Comparison of ENCODE assay signal across 8 mouse cellular contexts in the genomic region with DNA sequence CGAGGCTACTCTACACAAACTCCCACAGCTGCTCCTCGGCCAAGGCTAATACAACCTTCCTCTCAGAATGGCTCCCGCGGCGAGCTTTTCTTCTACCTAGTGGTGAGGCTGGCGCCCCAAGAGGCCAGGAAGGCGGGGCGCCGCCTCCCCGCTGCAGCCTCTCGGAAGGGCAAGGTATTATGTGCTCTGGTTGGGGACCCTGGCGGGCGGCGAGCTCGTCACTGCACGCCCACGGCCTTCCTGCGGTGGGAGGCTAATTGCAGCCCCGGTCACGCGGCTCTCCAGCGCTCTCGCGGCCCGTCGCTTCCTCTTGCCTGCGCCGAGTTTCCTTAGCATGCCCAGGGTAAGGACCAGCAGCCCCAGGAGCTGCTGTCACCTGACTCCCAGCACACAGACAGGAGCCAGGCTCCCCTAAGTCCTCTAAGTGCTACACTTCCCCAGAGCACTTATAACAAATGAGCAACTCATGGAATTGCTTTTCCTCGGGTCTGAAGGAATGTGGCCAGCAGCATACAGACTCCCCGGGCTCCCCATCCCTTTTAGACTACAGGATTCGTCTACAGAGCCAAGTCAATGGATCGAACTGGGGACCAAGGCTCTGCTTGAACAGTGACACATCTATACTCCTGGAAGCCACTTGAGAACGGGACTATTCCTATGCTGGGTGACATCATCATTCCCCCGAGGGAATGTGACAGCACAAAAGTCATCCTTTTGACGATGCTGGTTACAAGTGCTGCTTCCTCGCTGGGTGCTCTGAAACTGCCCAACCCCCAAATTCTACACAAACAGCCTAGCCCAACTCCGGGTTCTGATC. TPM values are rescaled to one million over a fixed set of nuclear protein-coding genes. Genes with fewer than 3 reads are reported as not detected.
DNase-seq lines count a peak whose midpoint lies in the region; ATAC-seq and TF ChIP-seq lines count a peak whose summit lies in the region.

No protein-coding gene starts in this region.

- TF ChIP-seq CTCF in small intestine, adult 2 months (IDR thresholded peaks at IDR 0.05; ENCODE audit: extremely low read depth, insufficient read length, insufficient replicate concordance, low read depth, low read length) = peak; percentile 14; the same call in 1 of the 2 replicates

- H3K27me3 ChIP-seq in limb, embryonic 11.5 days (ENCODE audit: control insufficient read depth, insufficient read depth, low read length) = no peaks in the 10 kb centered on the region
- H3K27me3 ChIP-seq in midbrain, embryonic 10.5 days (ENCODE audit: low read depth, poor library complexity, severe bottlenecking) = peaks cover 23% of the 10 kb centered on the region
- H3K27me3 ChIP-seq in small intestine, adult 2 months (ENCODE audit: control insufficient read depth, insufficient read depth, low read length) = no peaks in the 10 kb centered on the region

- WGBS in limb, embryonic 11.5 days = 4% methylated on average over 37 of the region's 37 CpGs
- WGBS in midbrain, embryonic 10.5 days = 3% methylated on average over 37 of the region's 37 CpGs
- WGBS in small intestine, adult 2 months = 2% methylated on average over 37 of the region's 37 CpGs

- H3K36me3 ChIP-seq in limb, embryonic 11.5 days (ENCODE audit: control insufficient read depth, insufficient read depth, low read length) = peaks cover 5% of the 10 kb centered on the region
- H3K36me3 ChIP-seq in midbrain, embryonic 10.5 days = peaks cover 27% of the 10 kb centered on the region
- peaks cover 17% of the 10 kb centered on the region for H3K36me3 ChIP-seq in small intestine, adult 2 months (ENCODE audit: control insufficient read depth, insufficient read depth, low read length)

- no peak for TF ChIP-seq POLR2A in small intestine, adult 2 months (IDR thresholded peaks at IDR 0.05; ENCODE audit: low read depth, low read length)

- H3K27ac ChIP-seq in limb, embryonic 11.5 days (replicated peaks; ENCODE audit: low read depth, low read length) = no peak overlapping the region
- H3K27ac ChIP-seq in midbrain, embryonic 10.5 days (replicated peaks) = peak overlapping the region; percentile 82
- H3K27ac ChIP-seq in small intestine, adult 2 months (ENCODE audit: insufficient read depth, low read depth, low read length) = peak overlapping the region; percentile 10

- H3K4me1 ChIP-seq in limb, embryonic 11.5 days (ENCODE audit: control insufficient read depth, insufficient read depth, low read length) = peaks cover 9% of the 10 kb centered on the region; the same call in 1 of the 2 replicates
- peaks cover 29% of the 10 kb centered on the region for H3K4me1 ChIP-seq in midbrain, embryonic 10.5 days
- peaks cover 8% of the 10 kb centered on the region for H3K4me1 ChIP-seq in small intestine, adult 2 months (ENCODE audit: control insufficient read depth, insufficient read depth, insufficient read length, low read length)

- no peaks in the 10 kb centered on the region for H3K9me3 ChIP-seq in limb, embryonic 11.5 days (ENCODE audit: control insufficient read depth, low read length)
- no peaks in the 10 kb centered on the region for H3K9me3 ChIP-seq in midbrain, embryonic 10.5 days (replicated peaks)

- ATAC-seq in limb, embryonic 11.5 days (ENCODE audit: insufficient number of reproducible peaks, low FRiP score, low TSS enrichment, low read depth) = peak; percentile 78
- ATAC-seq in erythroid progenitor cell, adult 5-6 weeks (replicated peaks; ENCODE audit: low FRiP score, poor library complexity, severe bottlenecking) = no peak

- peak; percentile 73 for DNase-seq in R1 (ENCODE audit: low read depth, low spot score)
- DNase-seq in cerebellum, postnatal 10 days = peak; percentile 45 to 54
- peak; percentile 54 for DNase-seq in gastrocnemius, postnatal 10 days
- DNase-seq in induced T-regulatory cell, adult 2 months (ENCODE audit: low read depth) = peak; percentile 69
- peak; percentile 73 for DNase-seq in limb, embryonic 11.5 days (ENCODE audit: low spot score)
- DNase-seq in midbrain, embryonic 10.5 days (ENCODE audit: low spot score) = peak; percentile 65

- peak overlapping the region; percentile 30 for H3K4me3 ChIP-seq in limb, embryonic 11.5 days (ENCODE audit: low read depth, low read length)
- peak overlapping the region; percentile 61 for H3K4me3 ChIP-seq in midbrain, embryonic 10.5 days
- peak overlapping the region; percentile 54 for H3K4me3 ChIP-seq in small intestine, adult 2 months (ENCODE audit: low read depth, low read length)

- peak overlapping the region; percentile 71 for H3K4me2 ChIP-seq in limb, embryonic 11.5 days (ENCODE audit: low read depth, severe bottlenecking)

- peak overlapping the region; percentile 59 for H3K9ac ChIP-seq in limb, embryonic 11.5 days (ENCODE audit: low read length)

RNA-seq across cellular contexts. Expression of a gene that starts 19.5 kb away (rescaled TPM):
- total RNA-seq in gastrocnemius, postnatal 10 days (2021) = under 1 TPM in 1 of 2 experiments, not detected in 1; 0.54 TPM
- not detected in 2 replicates for polyA plus RNA-seq in limb, embryonic 11.5 days (2014; fragmentation: Nextera tagmentation; extraction: Ambion mirVana)
- polyA plus RNA-seq in midbrain, embryonic 10.5 days (2016; fragmentation: Nextera tagmentation; extraction: Ambion mirVana) = not detected in 2 replicates
- polyA plus RNA-seq in small intestine, adult 2 months (2012; rRNA removed) = 0.42 and 1.2 TPM in 2 replicates
- total RNA-seq in erythroid progenitor cell, adult 5-6 weeks (2015; ENCODE audit: low replicate concordance) = not detected in 2 replicates
- total RNA-seq in erythroid progenitor cell, adult 5-6 weeks (2017; ENCODE audit: low replicate concordance) = not detected in 2 replicates

RNA-seq across cellular contexts. Expression of a gene that starts 19.6 kb away (rescaled TPM):
- 10 to 100 TPM; 14.4 to 19.7 TPM for total RNA-seq in gastrocnemius, postnatal 10 days (2021)
- 0.67 and 1.1 TPM in 2 replicates for polyA plus RNA-seq in limb, embryonic 11.5 days (2014; fragmentation: Nextera tagmentation; extraction: Ambion mirVana)
- 1.4 and 1.6 TPM in 2 replicates for polyA plus RNA-seq in midbrain, embryonic 10.5 days (2016; fragmentation: Nextera tagmentation; extraction: Ambion mirVana)
- 49.5 and 51.3 TPM in 2 replicates for polyA plus RNA-seq in small intestine, adult 2 months (2012; rRNA removed)
- total RNA-seq in erythroid progenitor cell, adult 5-6 weeks (2015; ENCODE audit: low replicate concordance) = not detected in 2 replicates
- not detected in 2 replicates for total RNA-seq in erythroid progenitor cell, adult 5-6 weeks (2017; ENCODE audit: low replicate concordance)

RNA-seq across cellular contexts. Expression of a gene that starts 34.0 kb away (rescaled TPM):
- 10 to 100 TPM; 61.1 to 65.6 TPM for total RNA-seq in gastrocnemius, postnatal 10 days (2021)
- 58.2 and 63.1 TPM in 2 replicates for polyA plus RNA-seq in limb, embryonic 11.5 days (2014; fragmentation: Nextera tagmentation; extraction: Ambion mirVana)
- polyA plus RNA-seq in midbrain, embryonic 10.5 days (2016; fragmentation: Nextera tagmentation; extraction: Ambion mirVana) = 47.8 and 51.5 TPM in 2 replicates
- polyA plus RNA-seq in small intestine, adult 2 months (2012; rRNA removed) = 19.7 and 28.2 TPM in 2 replicates
- total RNA-seq in erythroid progenitor cell, adult 5-6 weeks (2015; ENCODE audit: low replicate concordance) = 9.7 and 31.4 TPM in 2 replicates
- 5.4 and 7.8 TPM in 2 replicates for total RNA-seq in erythroid progenitor cell, adult 5-6 weeks (2017; ENCODE audit: low replicate concordance)

Comparison
In these comparisons a context has a peak if more than half of its experiments do, and no peak if none do; other contexts are left out.
1. RNA of a gene that starts 19.6 kb away (polyA plus RNA-seq): 49.5 to 51.3 TPM in small intestine, adult 2 months; 1.4 to 1.6 TPM in midbrain, embryonic 10.5 days and 0.67 to 1.1 TPM in limb, embryonic 11.5 days; every median in the first group is over 10 times any median in the second.
2. Peak in every context shown above with its lines, with median percentiles within 50 percentile points of each other: DNase-seq and H3K4me3 ChIP-seq.